In the genomic region with DNA sequence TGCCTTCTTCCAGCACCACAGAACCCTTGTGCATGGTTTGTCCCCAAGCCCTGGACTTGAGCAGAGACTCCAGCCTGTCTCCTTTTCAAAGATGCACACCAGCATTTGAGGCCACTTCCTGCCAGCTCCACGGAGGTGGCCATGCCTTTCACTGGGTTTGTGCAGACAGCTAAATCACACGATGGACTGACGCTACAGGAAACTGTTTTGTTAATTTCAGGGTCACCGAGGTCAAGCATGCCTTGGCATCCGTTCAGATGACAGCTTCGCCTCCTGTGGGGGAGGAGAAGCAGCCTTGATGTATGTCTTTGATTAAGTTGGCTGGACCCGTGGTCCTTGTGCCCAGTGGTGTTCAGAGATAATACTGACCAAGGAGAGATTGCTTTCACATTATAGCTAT, we compare ENCODE assay signal across 9 mouse cellular contexts. TPM values are rescaled to one million over a fixed set of nuclear protein-coding genes. Genes with fewer than 3 reads are reported as not detected.
A peak's percentile ranks its signal among the peaks of the same experiment; 100 is the strongest.
DNase-seq lines count a peak whose midpoint lies in the region; ATAC-seq lines count a peak whose summit lies in the region.
"Had no signal": no experiment of that assay in that cellular context is flagged by ENCODE, and none has a peak within 500 bp of the region (broad histone marks: within the 10 kb centered on the region; RNA-seq: fewer than 3 reads in every experiment).

No protein-coding gene starts in this region.

- H3K9me3 ChIP-seq in heart, embryonic 10.5 days: no peaks in the 10 kb centered on the region

- peaks cover 59% of the 10 kb centered on the region for H3K36me3 ChIP-seq in heart, embryonic 10.5 days

- no peak overlapping the region for H3K4me3 ChIP-seq in heart, embryonic 10.5 days

- DNase-seq in heart, embryonic 10.5 days (ENCODE audit: low spot score): no peak
- no peak for DNase-seq in heart, postnatal 25 days (ENCODE audit: low spot score)
- peak; percentile 68 for DNase-seq in adrenal gland, postnatal 14 days
- DNase-seq in forelimb bud, embryonic 11.5 days (ENCODE audit: low read depth, low spot score): peak; percentile 46
- DNase-seq in kidney, postnatal 25 days: peak; percentile 45 to 59
- DNase-seq in yolk sac, embryonic 10.5 days (ENCODE audit: low spot score): no peak
- DNase-seq in urinary bladder, adult 2 months (ENCODE audit: low spot score): no peak
- DNase-seq: layer of hippocampus, postnatal 36 days had no signal

- no peaks in the 10 kb centered on the region for H3K27me3 ChIP-seq in heart, embryonic 10.5 days (ENCODE audit: insufficient read depth, poor library complexity, severe bottlenecking)

- H3K27ac ChIP-seq in heart, embryonic 10.5 days: peak overlapping the region; percentile 43; the same call in 1 of the 2 replicates

- 25% methylated on average over 7 of the region's 7 CpGs for WGBS in heart, embryonic 10.5 days

- ATAC-seq in megakaryocyte progenitor cell, adult 5-6 weeks (replicated peaks; ENCODE audit: poor library complexity): no peak

- intact Hi-C loops in heart, postnatal 25 days (cut with DNase I): loop anchor here (5.0 kb wide), 1 partner anchor 33 kb away; no protein-coding TSS in a partner anchor

- H3K4me1 ChIP-seq in heart, embryonic 10.5 days: peaks cover 49% of the 10 kb centered on the region

RNA-seq across cellular contexts. Expression of gene Ccdc6, which starts 52.2 kb away (rescaled TPM):
- polyA plus RNA-seq in heart, embryonic 10.5 days (2016; fragmentation: Nextera tagmentation; extraction: Ambion mirVana): 14.6 and 16.0 TPM in 2 replicates
- 10 to 100 TPM; 26.6 to 26.8 TPM for total RNA-seq in heart, postnatal 25 days (2021)
- total RNA-seq in adrenal gland, postnatal 14 days (2021): 54.7 and 61.2 TPM in 2 replicates
- total RNA-seq in megakaryocyte progenitor cell, adult 5-6 weeks (2015): 27.7 and 28.2 TPM in 2 replicates
- total RNA-seq in megakaryocyte progenitor cell, adult 5-6 weeks (2017): 18.2 and 21.6 TPM in 2 replicates
- polyA plus RNA-seq in urinary bladder, adult 2 months (2012; rRNA removed): 37.9 and 45.4 TPM in 2 replicates

RNA-seq across cellular contexts. Expression of gene Mrln, which starts 55.4 kb away (rescaled TPM):
- polyA plus RNA-seq in heart, embryonic 10.5 days (2016; fragmentation: Nextera tagmentation; extraction: Ambion mirVana): 0.63 and 1.2 TPM in 2 replicates
- total RNA-seq in heart, postnatal 25 days (2021): 1 to 10 TPM; 3.0 to 3.8 TPM
- total RNA-seq in adrenal gland, postnatal 14 days (2021): not detected in 2 replicates
- not detected in 2 replicates for total RNA-seq in megakaryocyte progenitor cell, adult 5-6 weeks (2015)
- not detected in 2 replicates for total RNA-seq in megakaryocyte progenitor cell, adult 5-6 weeks (2017)
- 0.34 and 1.5 TPM in 2 replicates for polyA plus RNA-seq in urinary bladder, adult 2 months (2012; rRNA removed)

Comparison
In these comparisons a context has a peak if more than half of its experiments do, and no peak if none do; other contexts are left out.
1. DNase-seq: peak in adrenal gland, postnatal 14 days (single experiment), forelimb bud, embryonic 11.5 days (single experiment) and kidney, postnatal 25 days (2 of 2); none in heart, embryonic 10.5 days (single experiment), heart, postnatal 25 days (single experiment), yolk sac, embryonic 10.5 days (single experiment) and urinary bladder, adult 2 months (single experiment).